In the genomic region with DNA sequence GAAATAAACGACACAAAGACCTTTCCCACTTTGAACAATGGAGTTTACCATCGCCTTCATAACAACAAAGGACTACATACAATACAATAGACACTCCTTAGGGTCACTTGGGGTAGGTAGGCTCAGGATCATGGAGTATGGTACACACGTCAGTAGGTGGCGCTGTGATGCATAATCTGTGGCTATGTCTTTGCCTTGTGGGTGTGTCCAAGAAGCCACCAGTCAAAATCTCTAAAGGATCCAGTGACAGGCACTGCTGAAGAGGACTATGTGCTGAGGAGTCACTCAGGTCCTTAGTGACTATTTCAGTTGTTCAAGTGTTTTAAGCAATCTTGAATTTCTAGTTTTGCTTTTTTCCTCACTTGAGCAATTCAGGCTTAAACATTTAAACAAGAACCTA, we compare ENCODE assay signal across 9 mouse cellular contexts.
DNase-seq lines count a peak whose midpoint lies in the region; ATAC-seq lines count a peak whose summit lies in the region.
"Had no signal": no experiment of that assay in that cellular context is flagged by ENCODE, and none has a peak within 500 bp of the region (broad histone marks: within the 10 kb centered on the region; RNA-seq: fewer than 3 reads in every experiment).

No protein-coding gene starts in this region.

- H3K9ac ChIP-seq in liver, embryonic 12.5 days = no peak overlapping the region

- no peak for ATAC-seq in CD4-positive, CD25-positive, alpha-beta regulatory T cell, adult 4 months
- peak; percentile 70 for ATAC-seq in liver, embryonic 12.5 days

- WGBS in liver, embryonic 12.5 days (ENCODE audit: insufficient replicate concordance) = 39% methylated on average over 4 of the region's 4 CpGs

- H3K4me3 ChIP-seq in liver, embryonic 12.5 days = no peak overlapping the region
- H3K4me3 ChIP-seq: myocyte had no signal

- no peak overlapping the region for H3K27ac ChIP-seq in liver, embryonic 12.5 days

- no peaks in the 10 kb centered on the region for H3K4me1 ChIP-seq in liver, embryonic 12.5 days

- H3K4me2 ChIP-seq in liver, embryonic 12.5 days = no peak overlapping the region

- DNase-seq in CD4-positive, CD25-positive, alpha-beta regulatory T cell, adult 2 months (ENCODE audit: low read depth, low spot score) = peak; percentile 55
- DNase-seq in left cerebral cortex, postnatal 4 days = peak; percentile 10
- DNase-seq in left cerebral cortex, postnatal 10 days (ENCODE audit: extremely low spot score in 1 of 2, low spot score in 2 of 2) = no peak
- DNase-seq in cerebellum, adult 11-12 months = peak; percentile 32
- peak; percentile 56 for DNase-seq in thymus, postnatal 4 days
- DNase-seq in layer of hippocampus, adult 9-11 months = no peak

- H3K27me3 ChIP-seq in liver, embryonic 12.5 days (replicated peaks) = no peaks in the 10 kb centered on the region

- intact Hi-C loops in left cerebral cortex, postnatal 4 days (cut with DNase I) = no loop called here
- intact Hi-C loops in left cerebral cortex, postnatal 10 days (cut with DNase I) = no loop called here

- H3K9me3 ChIP-seq in liver, embryonic 12.5 days (replicated peaks) = no peaks in the 10 kb centered on the region

- peaks cover 6% of the 10 kb centered on the region for H3K36me3 ChIP-seq in liver, embryonic 12.5 days

Comparison
In these comparisons a context has a peak if more than half of its experiments do, and no peak if none do; other contexts are left out.
1. DNase-seq: peak in CD4-positive, CD25-positive, alpha-beta regulatory T cell, adult 2 months (single experiment), left cerebral cortex, postnatal 4 days (single experiment), cerebellum, adult 11-12 months (single experiment) and thymus, postnatal 4 days (single experiment); none in left cerebral cortex, postnatal 10 days (0 of 2) and layer of hippocampus, adult 9-11 months (single experiment).